Mouse (Mus musculus): ENCODE measurements around the gene Nckap5. TPM values are rescaled to one million over a fixed set of nuclear protein-coding genes. Genes with fewer than 3 reads are reported as not detected.

Gene Nckap5
- total and polyA plus RNA-seq, 3 experiments, result not detected

- TF ChIP-seq MYC (IDR thresholded peaks at IDR 0.05; ENCODE audit: low read depth, low read length) (no peak), MAX (IDR thresholded peaks at IDR 0.05; ENCODE audit: low read length) (no peak), MAZ (IDR thresholded peaks at IDR 0.05; ENCODE audit: low read depth, low read length) (no peak), JUND (IDR thresholded peaks at IDR 0.05; ENCODE audit: low read depth, low read length) (no peak), POLR2AphosphoS2 (IDR thresholded peaks at IDR 0.05; ENCODE audit: low read length) (no peak), MYB (IDR thresholded peaks at IDR 0.05; ENCODE audit: low read depth, low read length) (no peak), CHD2 (IDR thresholded peaks at IDR 0.05; ENCODE audit: low read length) (no peak), MEF2A (IDR thresholded peaks at IDR 0.05; ENCODE audit: extremely low read depth, insufficient replicate concordance, low read depth, low read length, poor library complexity, severe bottlenecking) (no peak), HCFC1 (IDR thresholded peaks at IDR 0.05; ENCODE audit: low read depth, low read length) (no peak), POLR2AphosphoS5 (IDR thresholded peaks at IDR 0.05; ENCODE audit: borderline replicate concordance, low read depth, low read length) (no peak), NELFE (IDR thresholded peaks at IDR 0.05; ENCODE audit: low read depth, low read length) (no peak), ELF1 (IDR thresholded peaks at IDR 0.05; ENCODE audit: low read depth, low read length) (no peak), CHD1 (IDR thresholded peaks at IDR 0.05; ENCODE audit: low read depth, low read length) (no peak)
- H3K27ac ChIP-seq (ENCODE audit: control insufficient read depth, low read depth, low read length), result no peak overlapping the region
- H3K4me3 ChIP-seq (ENCODE audit: control insufficient read depth in 1 of 2, insufficient read depth in 1 of 2, low read depth in 2 of 2, low read length in 2 of 2), result no peak overlapping the region
- H3K79me2 ChIP-seq (ENCODE audit: control insufficient read depth, insufficient read depth, low read length, poor library complexity), result no peaks in the 10 kb centered on the region
- no peaks in the 10 kb centered on the region for H3K9me3 ChIP-seq (replicated peaks; ENCODE audit: insufficient read depth, low read length)
- no peaks in the 10 kb centered on the region for H3K36me3 ChIP-seq (ENCODE audit: control insufficient read depth in 1 of 2, insufficient read depth in 2 of 2, low read length in 2 of 2)
- no peaks in the 10 kb centered on the region for H3K27me3 ChIP-seq (ENCODE audit: control insufficient read depth in 1 of 2, insufficient read depth in 2 of 2, low read length in 2 of 2)
- no peak for DNase-seq (ENCODE audit: low read depth, low spot score)
- no peak overlapping the region for H3K9ac ChIP-seq (ENCODE audit: control insufficient read depth, low read depth, low read length, poor library complexity, severe bottlenecking)
- H3K4me1 ChIP-seq (ENCODE audit: control insufficient read depth in 1 of 2, insufficient read depth in 2 of 2, low read length in 2 of 2), result no peaks in the 10 kb centered on the region
These were observed 646.8 kb downstream of the Nckap5 start for GRCm38 (mm10) chr1:126183751-126184150.

DNA sequence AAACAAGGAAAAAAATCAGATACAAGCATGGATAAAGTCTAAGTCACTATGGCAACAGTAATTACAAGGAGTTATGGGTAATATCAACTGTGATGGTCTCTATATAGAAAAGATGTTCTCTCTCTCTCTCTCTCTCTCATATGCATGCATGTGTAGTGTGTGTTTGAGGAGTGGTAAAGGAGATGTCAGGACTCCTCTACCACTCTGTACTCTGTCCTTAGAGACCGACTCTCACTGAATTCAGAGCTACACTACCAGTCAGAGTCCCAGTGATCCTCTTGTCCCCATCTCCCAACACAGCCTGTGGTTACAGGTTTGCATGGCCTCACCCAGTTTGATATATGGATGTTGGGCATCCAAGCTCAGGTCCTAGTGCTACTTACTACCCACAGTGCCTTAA is 662.0 kb downstream of the Nckap5 start:
- Histone ChIP-seq H3K27ac (ENCODE audit: control insufficient read depth, low read depth, low read length) (no peak overlapping the region), H3K79me2 (ENCODE audit: control insufficient read depth, insufficient read depth, low read length, poor library complexity) (no peaks in the 10 kb centered on the region), H3K36me3 (ENCODE audit: control insufficient read depth in 1 of 2, insufficient read depth in 2 of 2, low read length in 2 of 2) (no peaks in the 10 kb centered on the region), H3K4me3 (ENCODE audit: control insufficient read depth in 1 of 2, insufficient read depth in 1 of 2, low read depth in 2 of 2, low read length in 2 of 2) (no peak overlapping the region), H3K27me3 (ENCODE audit: control insufficient read depth in 1 of 2, insufficient read depth in 2 of 2, low read length in 2 of 2) (no peaks in the 10 kb centered on the region), H3K9ac (ENCODE audit: control insufficient read depth, low read depth, low read length, poor library complexity, severe bottlenecking) (no peak overlapping the region), H3K4me1 (ENCODE audit: control insufficient read depth in 1 of 2, insufficient read depth in 2 of 2, low read length in 2 of 2) (no peaks in the 10 kb centered on the region), H3K9me3 (replicated peaks; ENCODE audit: insufficient read depth, low read length) (no peaks in the 10 kb centered on the region)
- no peak for TF ChIP-seq NRF1 (IDR thresholded peaks at IDR 0.05; ENCODE audit: insufficient read depth, low read depth, low read length, poor library complexity, severe bottlenecking)
- TF ChIP-seq EP300 (IDR thresholded peaks at IDR 0.05; ENCODE audit: low read depth in 1 of 2, low read length in 2 of 2), result no peak
- no peak for TF ChIP-seq UBTF (IDR thresholded peaks at IDR 0.05; ENCODE audit: borderline replicate concordance, insufficient read depth, low read depth, low read length)
- TF ChIP-seq JUND (IDR thresholded peaks at IDR 0.05; ENCODE audit: low read depth, low read length), result no peak
- DNase-seq (ENCODE audit: low read depth, low spot score), result no peak

Measured in MEL (cell line).